Mouse (Mus musculus): ENCODE data around the gene Gm20388. TPM values are rescaled to one million over a fixed set of nuclear protein-coding genes. Genes with fewer than 3 reads are reported as not detected.
A peak's percentile ranks its signal among the peaks of the same experiment; 100 is the strongest.
"Not testable (repeated sequence)": the region's sequence is repeated elsewhere in the genome, so short reads cannot be mapped to it uniquely, and the experiment has no call there.

The Gm20388 gene
- polyA plus RNA-seq, 1 experiment from 2014 or later, result not detected

DNA sequence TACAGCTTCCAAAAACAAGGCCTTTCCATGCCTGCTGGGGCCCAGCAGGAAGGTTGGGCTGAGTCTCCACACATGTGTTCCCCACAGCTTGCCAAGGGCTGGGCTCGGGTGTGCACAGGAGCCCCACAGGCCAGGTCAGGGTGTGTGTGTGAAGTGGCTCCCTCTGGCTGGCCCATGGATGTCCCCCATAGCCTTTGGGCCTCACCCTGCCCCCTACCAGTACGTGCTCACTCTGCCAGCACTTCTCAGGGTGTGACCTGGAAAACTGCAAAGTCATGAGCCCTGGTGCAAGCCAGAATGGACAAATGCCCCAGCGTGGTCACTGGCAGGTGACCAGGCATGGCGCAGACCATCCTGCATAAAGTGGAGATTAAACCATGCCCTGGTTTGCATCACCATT is 1528.7 kb downstream of the Gm20388 start:
- peaks cover 7% of the 10 kb centered on the region; the same call in 1 of the 2 replicates for H3K4me1 ChIP-seq (replicated peaks)
- H3K9me3 ChIP-seq (replicated peaks), result no peaks in the 10 kb centered on the region
- H3K4me3 ChIP-seq, result no peak overlapping the region
- no peak overlapping the region for H3K4me2 ChIP-seq
- WGBS, result 56% methylated on average over 4 of the region's 4 CpGs
- no peaks in the 10 kb centered on the region for H3K36me3 ChIP-seq
- no peaks in the 10 kb centered on the region for H3K27me3 ChIP-seq
- no peak overlapping the region; the same call in 1 of the 2 replicates for H3K9ac ChIP-seq
- H3K27ac ChIP-seq, result no peak overlapping the region
- no peak for ATAC-seq (replicated peaks; ENCODE audit: insufficient number of reproducible peaks, insufficient read depth, low FRiP score, low read depth)

DNA sequence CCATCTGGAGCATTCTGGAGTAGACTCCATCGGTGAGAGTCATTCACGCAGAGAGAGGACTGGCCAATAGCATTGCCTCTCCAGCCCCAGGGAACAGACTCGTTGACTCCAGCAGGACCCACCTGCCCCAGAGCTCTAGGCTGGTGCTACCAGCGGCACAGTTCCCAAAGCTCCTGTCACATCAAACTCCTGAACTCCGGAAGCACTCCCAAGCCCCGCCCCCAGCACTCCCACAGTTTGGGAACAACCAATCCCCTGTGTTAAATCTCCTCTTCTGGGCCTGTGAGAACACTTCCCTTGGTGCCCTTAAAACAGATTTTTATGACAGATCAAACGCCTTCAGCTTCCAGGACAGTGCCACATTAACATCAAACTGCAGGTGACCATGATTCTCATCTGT is 1532.7 kb downstream of the Gm20388 start:
- H3K27me3 ChIP-seq, result no peaks in the 10 kb centered on the region
- H3K36me3 ChIP-seq, result no peaks in the 10 kb centered on the region
- no peak overlapping the region for H3K4me2 ChIP-seq
- no peak for ATAC-seq (replicated peaks; ENCODE audit: insufficient number of reproducible peaks, insufficient read depth, low FRiP score, low read depth)
- H3K9ac ChIP-seq, result no peak overlapping the region
- WGBS, result 56% methylated on average over 7 of the region's 7 CpGs
- peaks cover 12% of the 10 kb centered on the region; the same call in 1 of the 2 replicates for H3K4me1 ChIP-seq (replicated peaks)
- no peaks in the 10 kb centered on the region for H3K9me3 ChIP-seq (replicated peaks)
- no peak overlapping the region for H3K4me3 ChIP-seq
- no peak overlapping the region for H3K27ac ChIP-seq

DNA sequence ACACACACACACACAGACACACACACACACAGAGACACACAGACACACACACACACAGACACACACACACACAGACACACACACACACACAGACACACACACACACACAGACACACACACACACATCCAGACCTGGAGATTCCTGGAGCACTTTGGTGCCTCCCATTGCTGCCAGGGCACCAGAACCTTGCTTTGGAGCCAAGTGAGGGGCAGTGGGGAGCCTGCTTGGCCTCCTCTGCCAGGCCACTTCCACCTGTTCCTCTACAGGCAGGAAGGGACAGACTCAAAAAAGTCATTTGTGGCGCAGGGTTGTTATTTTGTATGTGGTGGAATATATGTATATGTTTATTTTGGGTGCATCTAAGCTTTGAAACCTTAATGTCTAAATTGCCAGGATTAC is 1533.9 kb downstream of the Gm20388 start:
- not testable (repeated sequence) for H3K4me1 ChIP-seq (replicated peaks); H3K9ac ChIP-seq; H3K4me3 ChIP-seq; ATAC-seq (replicated peaks; ENCODE audit: insufficient number of reproducible peaks, insufficient read depth, low FRiP score, low read depth); H3K36me3 ChIP-seq; H3K4me2 ChIP-seq; H3K27ac ChIP-seq; H3K27me3 ChIP-seq; H3K9me3 ChIP-seq (replicated peaks)
- WGBS, result 92% methylated on average over 1 of the region's 1 CpGs

DNA sequence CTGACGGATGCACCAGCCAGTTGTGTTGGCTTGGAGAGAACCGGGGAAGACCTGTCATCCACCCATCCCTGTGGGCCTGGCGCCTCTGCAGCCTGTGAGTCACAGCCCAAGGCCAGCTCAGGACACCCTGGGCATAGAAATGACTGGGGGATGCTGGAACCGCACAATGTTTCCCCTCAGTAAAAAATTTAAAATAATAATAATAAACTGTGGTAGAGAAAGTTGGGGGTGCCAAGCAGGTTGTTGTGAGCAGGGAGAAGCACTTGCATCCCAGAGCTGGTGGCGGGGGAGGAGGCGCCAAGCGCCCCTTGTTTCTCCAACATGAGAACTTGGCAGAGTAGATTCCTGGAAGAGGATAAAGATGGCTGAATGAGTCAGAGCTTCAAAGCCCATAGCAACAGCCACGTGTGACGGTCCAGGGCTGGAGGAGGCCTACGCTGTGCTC is 1534.4 kb downstream of the Gm20388 start:
- WGBS, result 87% methylated on average over 10 of the region's 10 CpGs
- H3K27ac ChIP-seq, result no peak overlapping the region
- no peaks in the 10 kb centered on the region for H3K9me3 ChIP-seq (replicated peaks)
- H3K4me3 ChIP-seq, result no peak overlapping the region
- H3K9ac ChIP-seq, result no peak overlapping the region
- peaks cover 9% of the 10 kb centered on the region; the same call in 1 of the 2 replicates for H3K4me1 ChIP-seq (replicated peaks)
- no peaks in the 10 kb centered on the region for H3K36me3 ChIP-seq
- H3K27me3 ChIP-seq, result no peaks in the 10 kb centered on the region
- no peak for ATAC-seq (replicated peaks; ENCODE audit: insufficient number of reproducible peaks, insufficient read depth, low FRiP score, low read depth)
- no peak overlapping the region for H3K4me2 ChIP-seq

DNA sequence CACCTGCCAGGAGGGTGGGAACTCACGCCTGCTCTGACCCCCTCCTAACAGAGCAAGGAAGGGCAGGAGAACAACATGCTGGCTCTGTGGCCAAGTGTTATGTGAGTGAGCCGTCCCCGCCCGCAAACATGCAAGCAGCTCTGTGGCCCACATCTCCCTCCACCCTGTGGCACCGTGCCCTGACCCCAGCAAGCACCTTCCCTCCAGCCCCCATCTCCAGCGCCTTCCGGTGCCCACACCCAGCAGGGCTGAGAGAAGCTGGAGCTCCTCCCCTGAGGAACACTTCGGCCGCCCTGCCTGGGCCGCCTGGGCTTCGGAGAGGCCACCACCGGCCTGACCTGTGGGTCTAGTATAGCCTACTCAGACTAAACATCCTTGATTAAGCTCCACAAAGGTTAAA is 1535.5 kb downstream of the Gm20388 start:
- 78% methylated on average over 12 of the region's 12 CpGs for WGBS
- Histone ChIP-seq H3K36me3 (no peaks in the 10 kb centered on the region), H3K27ac (no peak overlapping the region), H3K9me3 (replicated peaks) (no peaks in the 10 kb centered on the region), H3K4me3 (no peak overlapping the region), H3K9ac (no peak overlapping the region), H3K27me3 (no peaks in the 10 kb centered on the region), H3K4me1 (replicated peaks) (peaks cover 10% of the 10 kb centered on the region), H3K4me2 (no peak overlapping the region)
- no peak for ATAC-seq (replicated peaks; ENCODE audit: insufficient number of reproducible peaks, insufficient read depth, low FRiP score, low read depth)

DNA sequence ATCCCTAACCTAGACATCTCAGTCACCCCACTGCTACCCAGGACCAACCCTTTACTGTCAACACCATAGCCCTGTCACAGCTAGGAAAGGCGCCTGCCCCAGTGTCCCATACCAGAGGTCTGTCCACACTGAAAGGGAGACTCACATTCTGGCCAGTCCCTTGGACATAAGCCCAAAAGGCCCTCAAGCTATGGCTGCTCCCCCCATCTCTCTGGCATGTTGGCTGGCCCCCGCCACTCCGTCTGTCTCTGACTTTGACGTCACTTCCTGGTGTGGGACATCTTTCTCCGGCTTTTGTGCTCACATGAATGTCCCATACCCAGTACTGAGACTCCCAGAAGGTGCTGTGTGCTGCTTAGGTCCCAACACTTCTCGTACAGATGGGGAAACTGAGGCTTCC is 1536.2 kb downstream of the Gm20388 start:
- no peaks in the 10 kb centered on the region for H3K27me3 ChIP-seq
- H3K4me2 ChIP-seq, result no peak overlapping the region
- no peak overlapping the region for H3K9ac ChIP-seq
- ATAC-seq (replicated peaks; ENCODE audit: insufficient number of reproducible peaks, insufficient read depth, low FRiP score, low read depth), result no peak
- no peak overlapping the region for H3K4me3 ChIP-seq
- peaks cover 17% of the 10 kb centered on the region for H3K4me1 ChIP-seq (replicated peaks)
- H3K27ac ChIP-seq, result no peak overlapping the region
- H3K9me3 ChIP-seq (replicated peaks), result no peaks in the 10 kb centered on the region
- H3K36me3 ChIP-seq, result no peaks in the 10 kb centered on the region
- 57% methylated on average over 6 of the region's 6 CpGs for WGBS

DNA sequence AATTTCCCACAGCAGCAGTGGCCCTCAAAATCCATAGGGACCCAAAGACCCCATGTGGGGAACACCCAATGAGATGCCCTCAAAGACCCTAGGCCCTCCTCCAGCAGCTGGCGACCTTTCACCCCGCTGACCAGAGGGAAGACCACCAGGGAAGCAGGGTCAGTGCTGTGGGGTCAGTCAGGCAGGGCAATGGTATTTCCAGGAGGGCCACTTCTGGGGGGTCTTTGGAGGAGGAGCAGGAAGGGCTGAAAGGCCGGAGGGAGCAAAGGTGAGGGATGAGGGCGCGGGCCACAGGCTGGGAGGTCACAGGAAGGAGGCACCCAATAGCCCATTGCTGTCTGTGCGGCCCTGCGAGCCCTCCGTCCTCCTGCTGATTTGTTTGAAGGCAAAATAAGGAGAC is 1539.6 kb downstream of the Gm20388 start:
- Histone ChIP-seq H3K4me1 (replicated peaks) (peaks cover 20% of the 10 kb centered on the region), H3K36me3 (no peaks in the 10 kb centered on the region), H3K9me3 (replicated peaks) (no peaks in the 10 kb centered on the region), H3K4me3 (no peak overlapping the region), H3K27ac (no peak overlapping the region), H3K9ac (no peak overlapping the region), H3K27me3 (no peaks in the 10 kb centered on the region), H3K4me2 (no peak overlapping the region)
- 72% methylated on average over 8 of the region's 8 CpGs for WGBS
- ATAC-seq (replicated peaks; ENCODE audit: insufficient number of reproducible peaks, insufficient read depth, low FRiP score, low read depth), result no peak

DNA sequence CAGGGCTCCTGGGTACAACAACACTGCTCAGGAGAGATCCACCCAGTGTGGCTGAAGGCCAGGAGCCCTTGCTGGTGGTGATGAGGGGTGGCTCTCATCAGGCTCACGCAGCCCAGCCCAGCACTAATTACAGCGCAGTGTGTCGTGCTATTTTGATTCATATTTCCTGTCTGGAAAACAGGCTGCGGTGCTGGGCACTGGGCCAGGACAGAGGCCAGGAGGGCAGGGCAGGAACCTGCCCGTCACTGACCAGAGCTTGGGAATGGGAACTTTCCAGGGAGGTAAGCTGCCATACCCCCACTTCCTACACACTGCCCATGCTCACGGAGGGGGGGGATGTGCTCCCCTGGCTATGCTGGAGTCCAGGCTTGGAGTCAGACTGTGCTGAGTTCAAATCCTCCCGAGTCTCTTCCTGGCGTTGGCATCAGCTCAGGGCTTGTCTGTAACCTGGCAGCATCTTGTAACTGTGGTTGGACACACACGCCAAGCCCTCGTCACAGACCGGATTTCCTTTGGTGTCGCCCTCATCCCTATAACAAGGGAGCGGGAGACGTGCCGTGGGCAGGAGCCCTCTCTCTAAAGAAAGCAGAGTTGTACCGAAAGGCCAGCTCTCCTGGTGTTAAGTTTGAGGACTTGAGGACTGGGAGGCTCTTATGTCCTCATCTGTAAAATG is 1540.9 kb downstream of the Gm20388 start:
- Histone ChIP-seq H3K27me3 (no peaks in the 10 kb centered on the region), H3K4me1 (replicated peaks) (peaks cover 18% of the 10 kb centered on the region), H3K4me2 (0 out of 2 replicates have a peak overlapping the region, but pooled peaks have one; percentile 1), H3K27ac (0 out of 2 replicates have a peak overlapping the region, but pooled peaks have one; percentile 28), H3K9me3 (replicated peaks) (no peaks in the 10 kb centered on the region), H3K9ac (no peak overlapping the region), H3K36me3 (no peaks in the 10 kb centered on the region), H3K4me3 (no peak overlapping the region)
- 54% methylated on average over 16 of the region's 16 CpGs for WGBS
- ATAC-seq (replicated peaks; ENCODE audit: insufficient number of reproducible peaks, insufficient read depth, low FRiP score, low read depth), result peak; percentile 78

DNA sequence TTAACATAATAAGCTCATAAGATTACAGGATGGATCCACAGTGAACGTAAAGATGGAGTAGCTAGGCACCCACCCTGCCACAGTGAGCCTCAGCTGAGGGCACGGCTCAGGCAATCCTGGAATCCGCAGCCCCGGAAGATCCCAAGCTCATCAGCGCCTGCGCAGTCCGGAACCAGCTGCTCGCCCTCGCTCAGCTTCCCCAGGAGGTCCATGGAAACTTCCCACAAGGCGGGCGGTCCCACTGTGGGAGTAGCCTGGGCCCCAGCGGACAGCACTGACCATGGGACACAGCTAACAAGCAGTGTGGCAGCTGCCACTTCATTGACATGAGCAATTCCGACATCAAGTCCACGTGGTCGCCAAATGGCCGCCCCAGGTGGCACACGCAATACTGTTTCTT is 1544.1 kb downstream of the Gm20388 start:
- ATAC-seq (replicated peaks; ENCODE audit: insufficient number of reproducible peaks, insufficient read depth, low FRiP score, low read depth), result no peak
- no peak overlapping the region for H3K27ac ChIP-seq

DNA sequence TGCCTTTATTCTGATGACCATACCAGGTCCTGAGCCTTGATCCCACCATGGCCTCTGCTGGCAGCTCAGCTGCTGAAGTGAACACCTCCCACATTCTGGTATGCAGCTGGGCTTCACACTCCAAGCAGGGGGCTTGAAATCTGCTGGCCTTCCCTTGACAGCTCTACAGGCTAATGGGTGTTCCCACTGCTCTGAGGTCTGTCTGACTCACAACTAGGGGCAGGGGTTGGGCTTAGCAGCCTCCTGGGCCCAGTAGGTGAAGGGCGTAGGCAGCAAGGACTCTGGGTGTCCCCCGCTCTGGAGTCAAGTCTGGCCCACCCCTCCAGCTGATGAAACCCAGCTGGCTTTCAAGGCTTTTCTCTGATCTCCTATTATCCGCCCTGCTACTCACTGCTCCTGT is 1550.6 kb downstream of the Gm20388 start:
- Histone ChIP-seq H3K36me3 (no peaks in the 10 kb centered on the region), H3K27me3 (no peaks in the 10 kb centered on the region), H3K9me3 (replicated peaks) (no peaks in the 10 kb centered on the region), H3K4me1 (replicated peaks) (peaks cover 3% of the 10 kb centered on the region; the same call in 1 of the 2 replicates), H3K9ac (no peak overlapping the region), H3K4me2 (no peak overlapping the region), H3K27ac (no peak overlapping the region), H3K4me3 (no peak overlapping the region)
- 44% methylated on average over 3 of the region's 3 CpGs for WGBS
- no peak for ATAC-seq (replicated peaks; ENCODE audit: insufficient number of reproducible peaks, insufficient read depth, low FRiP score, low read depth)

More for the DNA sequence above, 1544.1 kb downstream of the Gm20388 start:
- Histone ChIP-seq H3K4me3 (no peak overlapping the region), H3K9me3 (replicated peaks) (no peaks in the 10 kb centered on the region), H3K36me3 (no peaks in the 10 kb centered on the region), H3K9ac (no peak overlapping the region), H3K4me2 (no peak overlapping the region), H3K4me1 (replicated peaks) (peaks cover 10% of the 10 kb centered on the region), H3K27me3 (no peaks in the 10 kb centered on the region)
- 89% methylated on average over 17 of the region's 17 CpGs for WGBS

DNA sequence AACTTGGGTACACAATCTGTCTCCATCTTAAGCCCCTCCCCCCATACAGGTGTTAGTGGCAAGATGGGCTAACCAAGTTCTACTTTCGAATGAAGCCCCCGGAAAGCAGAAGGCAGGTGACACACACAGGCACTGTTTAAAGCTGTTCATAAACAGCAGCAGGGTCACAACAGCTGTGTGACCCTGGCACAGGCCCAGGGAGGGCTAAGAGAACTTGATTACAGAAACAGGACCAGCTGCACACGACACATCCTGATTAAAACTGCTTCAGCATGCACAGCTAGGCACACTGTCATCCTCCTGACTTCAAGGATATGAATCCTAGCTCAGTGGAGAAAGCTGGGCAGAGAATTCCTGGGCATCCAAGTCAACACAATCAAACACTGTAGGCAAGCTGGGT is 1551.5 kb downstream of the Gm20388 start:
- no peak overlapping the region for H3K27ac ChIP-seq
- WGBS, result 61% methylated on average over 3 of the region's 3 CpGs
- peaks cover 3% of the 10 kb centered on the region; the same call in 1 of the 2 replicates for H3K4me1 ChIP-seq (replicated peaks)
- H3K27me3 ChIP-seq, result no peaks in the 10 kb centered on the region
- no peak overlapping the region for H3K9ac ChIP-seq
- no peaks in the 10 kb centered on the region for H3K36me3 ChIP-seq
- no peak overlapping the region for H3K4me3 ChIP-seq
- ATAC-seq (replicated peaks; ENCODE audit: insufficient number of reproducible peaks, insufficient read depth, low FRiP score, low read depth), result no peak
- H3K9me3 ChIP-seq (replicated peaks), result no peaks in the 10 kb centered on the region
- no peak overlapping the region for H3K4me2 ChIP-seq
